Comparison of ENCODE assay signal across 8 mouse cellular contexts in the genomic region with DNA sequence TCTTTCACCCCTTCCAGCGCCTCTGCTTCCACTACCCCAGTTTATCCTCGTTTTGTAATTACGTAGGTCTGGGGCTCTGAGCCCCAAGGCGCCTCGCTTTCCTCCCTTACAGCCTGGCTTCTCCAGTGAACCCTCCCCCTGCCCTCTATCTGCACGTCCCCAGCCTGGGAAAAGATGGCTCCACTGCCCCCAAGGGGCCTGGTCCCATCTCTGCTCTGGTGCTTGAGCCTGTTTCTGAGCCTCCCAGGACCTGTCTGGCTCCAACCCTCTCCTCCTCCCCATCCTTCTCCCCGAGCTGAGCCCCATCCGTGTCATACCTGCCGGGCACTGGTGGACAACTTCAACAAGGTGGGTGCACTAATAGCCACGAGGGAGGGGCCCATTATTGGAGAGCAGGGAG. TPM values are rescaled to one million over a fixed set of nuclear protein-coding genes. Genes with fewer than 3 reads are reported as not detected.
DNase-seq lines count a peak whose midpoint lies in the region; ATAC-seq and TF ChIP-seq lines count a peak whose summit lies in the region.

No protein-coding gene starts in this region.

- peak overlapping the region; percentile 82 for H3K27ac ChIP-seq in kidney, embryonic 14.5 days (ENCODE audit: low read depth, low read length)
- peak overlapping the region; percentile 70 for H3K27ac ChIP-seq in embryonic fibroblast, embryonic 13.5 days (ENCODE audit: insufficient read depth, low read length)
- H3K27ac ChIP-seq in hindbrain, postnatal 0 days, result peak overlapping the region; percentile 96

- intact Hi-C loops in gastrocnemius, postnatal 14 days (cut with DNase I; ENCODE audit: low total_unique reads), result no loop called here

- no peak for TF ChIP-seq CTCF in embryonic fibroblast, embryonic 13.5 days (IDR thresholded peaks at IDR 0.05; ENCODE audit: borderline replicate concordance, insufficient read depth, low read length)
- peak; percentile 26; the same call in 1 of the 2 replicates for TF ChIP-seq CTCF in hindbrain, postnatal 0 days (IDR thresholded peaks at IDR 0.05; ENCODE audit: low read depth)

- H3K4me2 ChIP-seq in kidney, embryonic 14.5 days (replicated peaks; ENCODE audit: low read depth, low read length), result peak overlapping the region; percentile 69
- peak overlapping the region; percentile 84 for H3K4me2 ChIP-seq in hindbrain, postnatal 0 days (ENCODE audit: low read depth, low read length)

- no peak for TF ChIP-seq POLR2A in embryonic fibroblast, embryonic 13.5 days (IDR thresholded peaks at IDR 0.05; ENCODE audit: low read depth, low read length)

- H3K9ac ChIP-seq in kidney, embryonic 14.5 days (ENCODE audit: low read depth, low read length), result peak overlapping the region; percentile 67
- H3K9ac ChIP-seq in hindbrain, postnatal 0 days (replicated peaks; ENCODE audit: low read length), result peak overlapping the region; percentile 75

- 6% methylated on average over 10 of the region's 10 CpGs for WGBS in kidney, embryonic 14.5 days
- 7% methylated on average over 10 of the region's 10 CpGs for WGBS in hindbrain, postnatal 0 days

- no peak for DNase-seq in kidney, adult 18-20 months
- DNase-seq in adrenal gland, postnatal 14 days, result peak; percentile 58
- DNase-seq in hindbrain, postnatal 0 days (ENCODE audit: low spot score), result peak; percentile 60
- DNase-seq in urinary bladder, postnatal 4 days (ENCODE audit: low spot score in 2 of 2), result no peak
- DNase-seq in gastrocnemius, postnatal 14 days, result no peak

- H3K27me3 ChIP-seq in kidney, embryonic 14.5 days (ENCODE audit: control insufficient read depth, insufficient read depth, low read length), result peaks cover 11% of the 10 kb centered on the region; the same call in 1 of the 2 replicates
- no peaks in the 10 kb centered on the region for H3K27me3 ChIP-seq in hindbrain, postnatal 0 days (ENCODE audit: insufficient read depth, low read length)
- peaks cover 16% of the 10 kb centered on the region for H3K27me3 ChIP-seq in megakaryocyte, embryonic 14.5 days (replicated peaks)

- peaks cover 4% of the 10 kb centered on the region; the same call in 1 of the 2 replicates for H3K4me1 ChIP-seq in kidney, embryonic 14.5 days (ENCODE audit: control insufficient read depth, insufficient read depth, low read length)
- peaks cover 18% of the 10 kb centered on the region for H3K4me1 ChIP-seq in embryonic fibroblast, embryonic 13.5 days (ENCODE audit: control insufficient read depth, insufficient read depth, low read length)
- peaks cover 14% of the 10 kb centered on the region for H3K4me1 ChIP-seq in hindbrain, postnatal 0 days (ENCODE audit: insufficient read depth, low read length)
- peaks cover 81% of the 10 kb centered on the region for H3K4me1 ChIP-seq in megakaryocyte, embryonic 14.5 days

- no peaks in the 10 kb centered on the region for H3K9me3 ChIP-seq in kidney, embryonic 14.5 days (ENCODE audit: control insufficient read depth, low read length)
- no peaks in the 10 kb centered on the region for H3K9me3 ChIP-seq in hindbrain, postnatal 0 days (ENCODE audit: low read length)
- H3K9me3 ChIP-seq in megakaryocyte, embryonic 14.5 days, result no peaks in the 10 kb centered on the region

- peak; percentile 56 for ATAC-seq in kidney, embryonic 14.5 days (ENCODE audit: low FRiP score, low TSS enrichment)
- ATAC-seq in hindbrain, postnatal 0 days, result peak; percentile 28

- H3K4me3 ChIP-seq in kidney, embryonic 14.5 days (ENCODE audit: low read length), result peak overlapping the region; percentile 51
- peak overlapping the region; percentile 71 for H3K4me3 ChIP-seq in embryonic fibroblast, embryonic 13.5 days (ENCODE audit: insufficient read depth, low read length)
- H3K4me3 ChIP-seq in hindbrain, postnatal 0 days (ENCODE audit: low read length), result peak overlapping the region; percentile 53
- peak overlapping the region; percentile 98 for H3K4me3 ChIP-seq in megakaryocyte, embryonic 14.5 days (replicated peaks)

- H3K36me3 ChIP-seq in kidney, embryonic 14.5 days (ENCODE audit: control insufficient read depth, insufficient read depth, low read length), result no peaks in the 10 kb centered on the region
- H3K36me3 ChIP-seq in hindbrain, postnatal 0 days (ENCODE audit: insufficient read depth, low read length), result peaks cover 6% of the 10 kb centered on the region; the same call in 1 of the 2 replicates
- H3K36me3 ChIP-seq in megakaryocyte, embryonic 14.5 days (replicated peaks; ENCODE audit: low read length), result peaks cover 38% of the 10 kb centered on the region

RNA-seq across cellular contexts. Expression of a gene that starts 0.6 kb away (rescaled TPM):
- 22.9 and 25.4 TPM in 2 replicates for polyA plus RNA-seq in kidney, embryonic 14.5 days (2014; fragmentation: Nextera tagmentation; extraction: Ambion mirVana)
- 37.4 and 42.7 TPM in 2 replicates for total RNA-seq in adrenal gland, postnatal 14 days (2021)
- 27.5 and 34.4 TPM in 2 replicates for polyA plus RNA-seq in embryonic fibroblast, embryonic 13.5 days (2011; ENCODE audit: insufficient read length, low read depth, missing spikeins)
- total RNA-seq in hindbrain, postnatal 0 days (2014; rRNA removed), result 41.6 and 51.1 TPM in 2 replicates
- polyA plus RNA-seq in hindbrain, postnatal 0 days (2015; fragmentation: Nextera tagmentation; extraction: Ambion mirVana), result 60.2 and 65.0 TPM in 2 replicates
- polyA plus RNA-seq in megakaryocyte, embryonic 14.5 days (2012; ENCODE audit: insufficient read depth, low replicate concordance), result 157 and 220 TPM in 2 replicates
- 10 to 100 TPM; 37.1 to 39.6 TPM for total RNA-seq in gastrocnemius, postnatal 14 days (2021)

RNA-seq across cellular contexts. Expression of a gene that starts 12.5 kb away (rescaled TPM):
- polyA plus RNA-seq in kidney, embryonic 14.5 days (2014; fragmentation: Nextera tagmentation; extraction: Ambion mirVana), result 9.3 and 9.5 TPM in 2 replicates
- 18.2 and 19.3 TPM in 2 replicates for total RNA-seq in adrenal gland, postnatal 14 days (2021)
- 20.7 and 23.5 TPM in 2 replicates for polyA plus RNA-seq in embryonic fibroblast, embryonic 13.5 days (2011; ENCODE audit: insufficient read length, low read depth, missing spikeins)
- 7.3 and 9.0 TPM in 2 replicates for total RNA-seq in hindbrain, postnatal 0 days (2014; rRNA removed)
- 5.2 and 7.0 TPM in 2 replicates for polyA plus RNA-seq in hindbrain, postnatal 0 days (2015; fragmentation: Nextera tagmentation; extraction: Ambion mirVana)
- 0.25 TPM in 1 of 2 replicates, not detected in the other for polyA plus RNA-seq in megakaryocyte, embryonic 14.5 days (2012; ENCODE audit: insufficient read depth, low replicate concordance)
- total RNA-seq in gastrocnemius, postnatal 14 days (2021), result 1 to 10 TPM; 6.8 TPM

RNA-seq across cellular contexts. Expression of a gene that starts 18.0 kb away (rescaled TPM):
- polyA plus RNA-seq in kidney, embryonic 14.5 days (2014; fragmentation: Nextera tagmentation; extraction: Ambion mirVana), result 0.73 and 1.6 TPM in 2 replicates
- total RNA-seq in adrenal gland, postnatal 14 days (2021), result 0.15 and 0.23 TPM in 2 replicates
- not detected in 2 replicates for polyA plus RNA-seq in embryonic fibroblast, embryonic 13.5 days (2011; ENCODE audit: insufficient read length, low read depth, missing spikeins)
- 40.4 and 41.7 TPM in 2 replicates for total RNA-seq in hindbrain, postnatal 0 days (2014; rRNA removed)
- 15.7 and 15.8 TPM in 2 replicates for polyA plus RNA-seq in hindbrain, postnatal 0 days (2015; fragmentation: Nextera tagmentation; extraction: Ambion mirVana)
- 0.57 TPM in 1 of 2 replicates, not detected in the other for polyA plus RNA-seq in megakaryocyte, embryonic 14.5 days (2012; ENCODE audit: insufficient read depth, low replicate concordance)
- total RNA-seq in gastrocnemius, postnatal 14 days (2021), result under 1 TPM; 0.11 to 0.12 TPM

RNA-seq across cellular contexts. Expression of a gene that starts 25.4 kb away (rescaled TPM):
- polyA plus RNA-seq in kidney, embryonic 14.5 days (2014; fragmentation: Nextera tagmentation; extraction: Ambion mirVana), result 3.5 and 6.1 TPM in 2 replicates
- 1.5 and 2.8 TPM in 2 replicates for total RNA-seq in adrenal gland, postnatal 14 days (2021)
- not detected in 2 replicates for polyA plus RNA-seq in embryonic fibroblast, embryonic 13.5 days (2011; ENCODE audit: insufficient read length, low read depth, missing spikeins)
- 0.10 TPM in 1 of 2 replicates, not detected in the other for total RNA-seq in hindbrain, postnatal 0 days (2014; rRNA removed)
- 0.48 and 0.75 TPM in 2 replicates for polyA plus RNA-seq in hindbrain, postnatal 0 days (2015; fragmentation: Nextera tagmentation; extraction: Ambion mirVana)
- polyA plus RNA-seq in megakaryocyte, embryonic 14.5 days (2012; ENCODE audit: insufficient read depth, low replicate concordance), result 1.0 TPM in 1 of 2 replicates, not detected in the other
- total RNA-seq in gastrocnemius, postnatal 14 days (2021), result under 1 TPM; 0.31 to 0.49 TPM

RNA-seq across cellular contexts. Expression of a gene that starts 41.4 kb away (rescaled TPM):
- 95.9 and 103 TPM in 2 replicates for polyA plus RNA-seq in kidney, embryonic 14.5 days (2014; fragmentation: Nextera tagmentation; extraction: Ambion mirVana)
- 54.1 and 54.8 TPM in 2 replicates for total RNA-seq in adrenal gland, postnatal 14 days (2021)
- 48.6 and 48.9 TPM in 2 replicates for polyA plus RNA-seq in embryonic fibroblast, embryonic 13.5 days (2011; ENCODE audit: insufficient read length, low read depth, missing spikeins)
- 48.6 and 57.9 TPM in 2 replicates for total RNA-seq in hindbrain, postnatal 0 days (2014; rRNA removed)
- 80.2 and 82.3 TPM in 2 replicates for polyA plus RNA-seq in hindbrain, postnatal 0 days (2015; fragmentation: Nextera tagmentation; extraction: Ambion mirVana)
- polyA plus RNA-seq in megakaryocyte, embryonic 14.5 days (2012; ENCODE audit: insufficient read depth, low replicate concordance), result 1.5 and 10.3 TPM in 2 replicates
- 10 to 100 TPM; 28.6 to 32.4 TPM for total RNA-seq in gastrocnemius, postnatal 14 days (2021)

Comparison
In these comparisons a context has a peak if more than half of its experiments do, and no peak if none do; other contexts are left out.
1. DNase-seq: peak in adrenal gland, postnatal 14 days (single experiment) and hindbrain, postnatal 0 days (single experiment); none in kidney, adult 18-20 months (single experiment), urinary bladder, postnatal 4 days (0 of 2) and gastrocnemius, postnatal 14 days (single experiment).
2. Peak in every context shown above with its lines, with median percentiles within 50 percentile points of each other: H3K27ac ChIP-seq and H3K4me3 ChIP-seq.